Mouse (Mus musculus) embryonic facial prominence, embryonic 12.5 days (tissue): ENCODE data around the gene Tmem255a. TPM values are rescaled to one million over a fixed set of nuclear protein-coding genes. Genes with fewer than 3 reads are reported as not detected.

Experiments used
- ATAC-seq: fragments of 200-750 bp; cut with Nextera tagmentation; 2 replicates; pipeline ENCODE4 v1.8.0; 2017; ENCODE audit not compliant: insufficient number of reproducible peaks, insufficient read depth, low FRiP score, low TSS enrichment
- H3K27ac ChIP-seq: fragments of 300-500 bp; sonication (generic); 2 replicates; pipeline ENCODE4 v1.5.1; 2016; ENCODE audit warnings: mild to moderate bottlenecking
- H3K27me3 ChIP-seq: fragments of 300-500 bp; sonication (generic); 2 replicates; pipeline ENCODE4 v1.6.1; 2016; ENCODE audit warnings: mild to moderate bottlenecking, moderate library complexity
- H3K36me3 ChIP-seq: fragments of 300-500 bp; sonication (generic); 2 replicates; pipeline ENCODE4 v1.6.1; 2016; ENCODE audit warnings: mild to moderate bottlenecking
- H3K4me1 ChIP-seq: fragments of 300-500 bp; sonication (generic); 2 replicates; pipeline ENCODE4 v1.6.1; 2016
- H3K4me2 ChIP-seq: fragments of 300-500 bp; sonication (generic); replicated peaks from 2 replicates; pipeline ENCODE4 v1.6.1; 2016; ENCODE audit warnings: mild to moderate bottlenecking, moderate library complexity
- H3K4me3 ChIP-seq: fragments of 300-500 bp; sonication (generic); 2 replicates; pipeline ENCODE4 v1.5.1; 2016; ENCODE audit warnings: mild to moderate bottlenecking
- H3K9ac ChIP-seq: fragments of 300-500 bp; sonication (generic); 2 replicates; pipeline ENCODE4 v1.6.1; 2016; ENCODE audit warnings: mild to moderate bottlenecking, moderate library complexity
- H3K9me3 ChIP-seq: fragments of 300-500 bp; sonication (generic); 2 replicates; pipeline ENCODE4 v1.6.1; 2016; ENCODE audit warnings: mild to moderate bottlenecking, moderate library complexity
- WGBS: fragments of 180-500 bp; shearing (Covaris S2); methylation state at CpG from one replicate; pipeline ENCODE4 v1.1.7; 2016; 5-methylcytosine and 5-hydroxymethylcytosine counted together
- polyA plus RNA-seq: library from polyadenylated mRNA; unstranded; fragments of >200 nt; fragmentation: Nextera tagmentation; extraction: Ambion mirVana; gene quantifications from 2 replicates; pipeline ENCODE4 v1.2.1, GENCODE M21; 2016

Tmem255a gene
- 28.1 and 28.5 TPM in 2 replicates for polyA plus RNA-seq

DNA sequence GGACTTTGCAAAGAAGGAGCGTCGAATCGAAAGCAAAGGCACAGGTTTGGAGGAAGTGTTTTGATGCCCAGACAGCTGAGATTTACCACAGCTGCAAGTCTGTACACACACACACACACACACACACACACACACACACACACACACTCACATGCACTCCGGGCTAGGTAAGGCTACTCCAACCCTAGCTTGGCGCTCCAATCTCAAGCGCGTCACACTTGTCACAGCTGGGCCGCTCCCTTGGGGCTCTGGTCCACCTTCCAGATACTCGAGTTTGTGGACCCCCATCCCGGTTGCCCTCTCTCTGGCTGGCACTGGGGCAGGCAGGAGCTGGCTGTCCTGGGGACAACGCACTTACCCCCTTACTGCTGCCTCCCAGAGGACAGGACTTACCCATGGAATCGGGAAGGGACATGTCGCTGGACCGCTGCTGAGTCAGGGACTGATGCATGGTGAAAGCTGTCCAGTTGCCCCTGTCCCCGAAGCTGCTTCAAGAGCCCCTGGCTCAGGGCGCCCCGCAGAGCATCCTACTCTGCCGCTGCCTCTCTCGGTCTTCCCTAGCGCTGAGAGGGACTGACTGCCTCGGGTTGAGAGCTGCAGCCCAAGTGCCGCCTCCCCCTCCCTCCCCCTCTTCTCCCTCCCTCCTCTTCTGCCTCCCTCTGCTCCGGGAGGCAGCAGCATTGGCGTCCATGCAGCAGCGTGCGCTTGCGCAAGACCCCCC, at the start of gene Tmem255a:
Gene Tmem255a (minus strand): TSS at position 589 of the 721 bp plus-strand sequence.
- ATAC-seq, result peak; percentile 61; the same call in 1 of the 2 replicates
- Histone ChIP-seq H3K27me3 (no peaks in the 10 kb centered on the region), H3K9me3 (no peaks in the 10 kb centered on the region), H3K4me1 (no peaks in the 10 kb centered on the region), H3K27ac (no peak within 1 kb of the TSS), H3K9ac (peak within 1 kb of the TSS; percentile 30; the same call in 1 of the 2 replicates), H3K4me3 (peak within 1 kb of the TSS; percentile 35), H3K36me3 (no peaks in the 10 kb centered on the region), H3K4me2 (peak within 1 kb of the TSS; percentile 74)
- 18% methylated on average over 24 of the region's 27 CpGs for WGBS

DNA sequence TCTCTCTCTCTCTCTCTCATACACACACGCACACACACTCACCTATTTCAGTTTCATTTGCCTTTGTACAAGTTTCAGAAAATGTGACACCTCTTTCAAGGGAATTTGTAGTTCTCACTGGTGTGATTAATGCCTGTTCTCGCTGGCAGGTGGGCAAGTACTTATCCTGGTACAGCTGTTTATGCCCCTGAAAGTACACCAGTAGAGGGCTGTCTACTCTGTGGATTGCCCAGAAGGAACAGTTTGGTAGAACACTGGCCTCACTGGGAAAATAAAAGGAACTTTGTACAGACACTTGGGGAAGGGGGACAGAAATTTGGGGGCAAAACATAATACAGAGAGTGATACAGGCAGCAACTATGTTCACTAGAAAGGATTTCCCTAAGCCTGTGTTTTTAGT, 7.4 kb upstream of the Tmem255a start:
- Histone ChIP-seq H3K9me3 (no peaks in the 10 kb centered on the region), H3K27ac (no peak overlapping the region), H3K4me3 (no peak overlapping the region), H3K9ac (no peak overlapping the region), H3K4me2 (no peak overlapping the region), H3K36me3 (no peaks in the 10 kb centered on the region), H3K27me3 (no peaks in the 10 kb centered on the region), H3K4me1 (no peaks in the 10 kb centered on the region)
- WGBS, result 25% methylated on average over 2 of the region's 2 CpGs
- ATAC-seq, result no peak

DNA sequence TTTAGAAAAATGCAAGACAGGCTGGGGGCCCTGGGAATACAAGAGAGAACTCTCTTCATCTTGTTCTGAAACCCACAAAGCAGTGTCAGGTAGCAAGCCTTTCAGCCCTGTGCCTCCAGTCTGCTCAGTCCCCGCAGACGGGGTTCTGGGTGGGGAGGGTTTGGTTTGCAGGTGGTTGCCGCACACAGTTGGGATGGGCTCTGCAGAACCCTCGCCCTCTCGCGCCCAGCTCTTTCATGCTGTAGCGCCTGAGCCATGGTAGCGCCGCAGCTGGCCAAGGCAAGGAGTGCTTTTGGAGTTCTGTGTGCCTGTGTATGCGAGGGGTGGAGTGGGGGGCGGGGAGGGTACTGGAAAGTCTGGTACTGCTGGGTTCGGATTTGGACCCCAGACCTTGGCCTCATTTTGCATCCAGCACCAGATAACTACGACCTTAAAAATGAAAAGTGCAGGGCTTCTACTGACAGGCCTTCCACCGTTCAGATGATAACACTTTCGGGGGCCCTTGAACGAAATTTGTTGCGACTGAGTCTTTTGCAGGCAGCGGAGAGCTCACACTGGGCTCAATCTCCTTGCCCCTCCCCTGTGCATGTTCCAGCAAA, 1.8 kb downstream of the Tmem255a start:
- 19% methylated on average over 18 of the region's 18 CpGs for WGBS
- peak overlapping the region; percentile 74 for H3K4me2 ChIP-seq
- no peaks in the 10 kb centered on the region for H3K27me3 ChIP-seq
- no peak overlapping the region for H3K27ac ChIP-seq
- H3K9ac ChIP-seq, result no peak overlapping the region
- no peak for ATAC-seq
- peak overlapping the region; percentile 35 for H3K4me3 ChIP-seq
- H3K36me3 ChIP-seq, result no peaks in the 10 kb centered on the region
- no peaks in the 10 kb centered on the region for H3K9me3 ChIP-seq
- no peaks in the 10 kb centered on the region for H3K4me1 ChIP-seq

DNA sequence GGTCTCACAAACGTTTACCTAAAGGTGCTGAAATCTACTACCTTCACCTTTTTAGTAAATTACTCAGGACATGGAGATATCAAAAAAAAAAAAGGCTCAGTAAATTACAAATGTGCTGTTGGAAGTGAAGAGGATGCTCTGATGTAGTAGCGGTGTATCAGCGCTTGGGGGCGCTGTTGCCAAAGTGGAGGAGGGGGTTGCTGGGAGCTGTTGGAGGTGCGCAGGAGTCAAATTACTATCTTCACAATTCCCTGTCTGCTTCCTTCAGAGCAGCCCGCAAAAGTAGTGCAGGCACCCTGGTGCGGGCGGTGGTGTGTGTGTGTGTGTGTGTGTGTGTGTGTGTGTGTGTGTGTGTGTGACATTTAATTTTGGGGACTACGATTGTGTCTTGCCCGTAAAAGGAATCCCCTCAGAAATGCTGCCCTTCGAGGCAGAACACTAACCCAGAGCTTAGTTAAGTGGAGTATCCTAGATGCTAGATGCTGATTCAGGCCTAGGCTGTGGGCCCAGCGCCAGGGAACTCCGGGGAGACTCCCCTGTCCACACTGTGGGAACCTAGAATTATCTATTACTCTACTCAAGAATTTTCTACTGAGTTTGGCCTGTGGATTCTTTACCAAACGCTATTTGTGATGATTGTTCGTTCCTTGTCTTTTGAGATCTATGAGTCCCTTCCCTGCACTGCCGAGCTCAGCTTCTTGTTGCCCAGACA, 2.4 kb downstream of the Tmem255a start:
- Histone ChIP-seq H3K9me3 (no peaks in the 10 kb centered on the region), H3K27me3 (no peaks in the 10 kb centered on the region), H3K36me3 (no peaks in the 10 kb centered on the region), H3K4me2 (peak overlapping the region; percentile 74), H3K4me3 (no peak overlapping the region), H3K27ac (no peak overlapping the region), H3K4me1 (no peaks in the 10 kb centered on the region), H3K9ac (no peak overlapping the region)
- no peak for ATAC-seq
- 17% methylated on average over 15 of the region's 16 CpGs for WGBS

DNA sequence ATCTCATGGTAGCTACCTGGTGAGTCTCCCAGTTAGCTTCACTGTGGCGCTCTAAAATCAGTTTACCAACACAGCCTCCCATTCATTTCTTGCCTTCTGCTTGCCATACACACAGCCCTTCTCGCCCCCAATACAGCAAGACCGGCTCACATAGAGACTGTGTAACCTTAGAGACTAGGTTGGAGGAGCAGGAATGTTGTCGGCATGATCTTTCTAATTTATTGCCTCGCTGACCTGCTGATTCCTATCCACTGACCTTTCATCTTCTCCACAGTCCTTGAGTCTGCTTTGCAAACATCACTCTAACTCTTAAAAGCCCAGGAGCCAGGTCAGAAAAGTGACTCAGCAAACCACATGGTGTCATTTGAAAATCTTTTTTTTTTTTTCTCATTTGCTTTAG, 4.6 kb downstream of the Tmem255a start:
- no peaks in the 10 kb centered on the region for H3K27me3 ChIP-seq
- no peaks in the 10 kb centered on the region for H3K9me3 ChIP-seq
- no peak overlapping the region for H3K9ac ChIP-seq
- no peaks in the 10 kb centered on the region for H3K4me1 ChIP-seq
- 34% methylated on average over 5 of the region's 5 CpGs for WGBS
- no peak for ATAC-seq
- H3K4me3 ChIP-seq, result no peak overlapping the region
- no peak overlapping the region for H3K4me2 ChIP-seq
- H3K27ac ChIP-seq, result no peak overlapping the region
- no peaks in the 10 kb centered on the region for H3K36me3 ChIP-seq

DNA sequence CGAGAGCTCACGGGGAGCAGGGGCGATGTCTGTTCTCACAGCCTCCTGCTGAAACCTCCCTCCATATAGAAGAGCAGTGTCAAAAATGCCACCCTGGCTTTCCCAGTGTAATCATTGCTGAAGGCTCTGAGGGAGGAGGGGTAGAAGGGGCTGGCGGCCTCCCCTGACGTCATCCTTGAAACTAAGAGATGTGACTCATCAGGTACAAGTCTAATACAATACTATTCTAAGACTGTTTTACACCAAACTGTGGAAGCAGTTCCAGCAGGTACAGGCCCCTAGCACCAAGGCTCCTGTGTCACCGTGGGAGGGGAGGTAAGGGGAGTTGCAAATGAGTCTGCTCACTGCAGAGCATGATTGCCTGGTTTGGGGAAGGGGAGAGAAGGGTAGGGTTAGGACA, 5.1 kb downstream of the Tmem255a start:
- 35% methylated on average over 6 of the region's 6 CpGs for WGBS
- no peak for ATAC-seq
- no peak overlapping the region for H3K4me3 ChIP-seq
- no peak overlapping the region for H3K4me2 ChIP-seq
- H3K36me3 ChIP-seq, result no peaks in the 10 kb centered on the region
- no peaks in the 10 kb centered on the region for H3K27me3 ChIP-seq
- no peaks in the 10 kb centered on the region for H3K9me3 ChIP-seq
- H3K9ac ChIP-seq, result no peak overlapping the region
- H3K27ac ChIP-seq, result no peak overlapping the region
- no peaks in the 10 kb centered on the region for H3K4me1 ChIP-seq

DNA sequence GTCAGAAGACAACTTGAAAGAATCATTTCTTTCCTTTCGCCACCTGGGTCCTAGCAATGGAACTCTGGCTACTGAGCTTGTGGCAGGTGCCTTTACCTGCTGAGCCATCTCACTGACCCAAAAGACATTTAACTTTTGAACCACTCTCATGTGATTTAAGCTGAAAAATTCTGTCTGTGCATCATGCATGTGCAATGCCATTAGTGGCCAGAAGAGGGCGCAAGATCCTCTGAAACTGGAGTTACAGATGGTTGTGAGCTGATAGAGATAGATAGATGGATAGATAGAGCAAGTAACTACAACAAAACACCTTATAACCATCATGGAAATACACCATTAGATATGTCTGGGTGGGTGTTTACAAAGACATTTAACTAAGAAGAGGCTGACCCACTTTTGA, 14.5 kb downstream of the Tmem255a start:
- no peak overlapping the region for H3K9ac ChIP-seq
- H3K9me3 ChIP-seq, result no peaks in the 10 kb centered on the region
- H3K27me3 ChIP-seq, result no peaks in the 10 kb centered on the region
- H3K4me1 ChIP-seq, result no peaks in the 10 kb centered on the region
- WGBS, result 40% methylated on average over 2 of the region's 2 CpGs
- no peak overlapping the region for H3K4me3 ChIP-seq
- ATAC-seq, result no peak
- H3K4me2 ChIP-seq, result no peak overlapping the region
- H3K36me3 ChIP-seq, result no peaks in the 10 kb centered on the region
- H3K27ac ChIP-seq, result no peak overlapping the region

DNA sequence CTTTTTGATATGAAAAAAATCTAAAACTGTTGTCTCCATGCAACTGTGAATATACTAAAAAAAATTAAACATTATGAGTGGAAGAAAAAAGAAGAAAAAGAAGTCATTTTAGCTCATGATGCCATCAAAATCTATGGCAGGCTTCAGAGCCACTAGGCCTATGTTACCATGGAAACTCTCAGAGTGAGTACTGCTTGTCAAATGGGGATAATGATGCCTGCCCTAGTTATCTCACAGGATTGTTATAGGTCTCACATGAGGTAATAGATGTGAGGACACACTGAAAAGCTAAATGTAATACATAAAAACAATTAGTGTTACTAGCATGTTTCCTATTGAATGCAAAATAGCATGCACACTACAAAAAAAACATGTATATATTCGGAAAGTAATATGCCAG, 22.4 kb downstream of the Tmem255a start:
- H3K9ac ChIP-seq, result no peak overlapping the region
- no peak for ATAC-seq
- H3K4me1 ChIP-seq, result no peaks in the 10 kb centered on the region
- H3K27ac ChIP-seq, result no peak overlapping the region
- H3K4me3 ChIP-seq, result no peak overlapping the region
- no peak overlapping the region for H3K4me2 ChIP-seq
- no peaks in the 10 kb centered on the region for H3K36me3 ChIP-seq
- no peaks in the 10 kb centered on the region for H3K9me3 ChIP-seq
- H3K27me3 ChIP-seq, result no peaks in the 10 kb centered on the region
- WGBS, result 88% methylated on average over 1 of the region's 1 CpGs

DNA sequence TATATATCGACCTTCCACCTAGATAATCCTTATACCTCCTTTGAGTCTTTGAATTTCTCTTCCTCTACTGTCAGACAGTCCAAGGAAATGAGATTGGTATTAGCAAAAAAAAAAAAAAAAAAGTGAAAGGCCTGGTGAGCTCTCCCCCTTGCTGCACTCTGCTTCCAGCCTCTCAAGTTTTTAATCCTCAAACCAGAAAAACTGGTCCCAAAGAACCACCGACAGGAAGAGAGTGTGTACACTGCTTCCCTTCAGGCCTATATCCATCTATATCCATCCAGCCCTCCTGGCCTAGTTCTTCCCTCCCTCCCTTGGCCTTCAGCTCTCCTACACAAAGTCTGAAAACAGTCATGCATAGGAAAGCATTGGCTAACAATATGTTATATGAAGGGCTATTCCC, 29.5 kb downstream of the Tmem255a start:
- H3K36me3 ChIP-seq, result no peaks in the 10 kb centered on the region
- H3K9ac ChIP-seq, result no peak overlapping the region
- ATAC-seq, result no peak
- WGBS, result 58% methylated on average over 2 of the region's 2 CpGs
- H3K4me1 ChIP-seq, result no peaks in the 10 kb centered on the region
- no peak overlapping the region for H3K27ac ChIP-seq
- H3K9me3 ChIP-seq, result no peaks in the 10 kb centered on the region
- no peak overlapping the region for H3K4me3 ChIP-seq
- no peak overlapping the region for H3K4me2 ChIP-seq
- no peaks in the 10 kb centered on the region for H3K27me3 ChIP-seq

DNA sequence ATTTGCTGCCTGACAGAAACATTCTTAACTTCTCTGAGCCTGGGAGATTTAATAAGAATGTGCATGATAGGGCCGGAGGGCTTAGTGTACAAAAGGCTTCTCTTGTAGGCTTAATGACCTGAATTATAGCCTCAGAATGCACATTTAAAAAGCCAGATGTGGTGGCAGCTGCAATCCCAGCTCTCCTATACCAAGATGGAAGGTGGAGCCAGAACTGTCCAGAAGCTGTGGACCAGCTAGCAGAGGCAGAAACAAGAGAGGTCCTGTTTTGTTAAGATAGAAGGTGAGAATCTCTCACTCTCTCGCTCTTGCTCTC, 34.6 kb downstream of the Tmem255a start:
- H3K27me3 ChIP-seq, result no peaks in the 10 kb centered on the region
- no peak for ATAC-seq
- H3K4me3 ChIP-seq, result no peak overlapping the region
- H3K9me3 ChIP-seq, result no peaks in the 10 kb centered on the region
- H3K9ac ChIP-seq, result no peak overlapping the region
- WGBS, result 72% methylated on average over 2 of the region's 2 CpGs
- no peak overlapping the region for H3K27ac ChIP-seq
- no peaks in the 10 kb centered on the region for H3K36me3 ChIP-seq
- H3K4me1 ChIP-seq, result no peaks in the 10 kb centered on the region
- no peak overlapping the region for H3K4me2 ChIP-seq

DNA sequence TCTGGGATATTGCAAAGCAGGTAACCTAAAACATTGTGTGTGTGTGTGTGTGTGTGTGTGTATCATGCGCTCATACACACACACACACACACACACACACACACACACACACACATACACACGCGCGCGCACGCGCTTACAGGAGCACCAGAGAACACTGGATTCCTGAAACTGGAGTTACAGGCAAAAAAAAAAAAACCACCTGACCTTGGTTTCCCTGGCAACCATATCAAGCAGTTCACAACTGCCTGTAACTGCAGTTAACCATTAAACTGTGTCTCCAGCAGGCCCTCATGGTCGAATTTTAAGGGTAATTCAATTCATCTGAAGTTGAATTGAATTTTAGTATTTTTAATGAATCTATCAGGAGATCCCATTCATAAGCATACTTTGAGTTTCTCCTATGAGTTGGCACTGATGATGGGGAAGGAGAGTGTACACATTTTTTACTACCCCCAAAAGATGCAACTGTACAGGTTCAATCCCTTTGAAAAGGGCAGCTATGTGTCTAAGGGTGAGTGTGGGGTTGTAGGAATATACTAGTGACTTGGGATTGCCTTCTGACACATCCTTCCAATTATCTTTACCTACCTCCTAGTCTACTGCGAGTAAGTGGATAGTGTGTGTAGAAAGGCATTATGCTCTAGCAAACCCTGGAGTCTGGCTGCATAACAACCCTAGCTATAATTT, 35.1 kb downstream of the Tmem255a start:
- 69% methylated on average over 8 of the region's 9 CpGs for WGBS
- no peak overlapping the region for H3K27ac ChIP-seq

More for the DNA sequence above, 35.1 kb downstream of the Tmem255a start:
- no peaks in the 10 kb centered on the region for H3K4me1 ChIP-seq
- H3K9ac ChIP-seq, result no peak overlapping the region
- H3K9me3 ChIP-seq, result no peaks in the 10 kb centered on the region
- H3K27me3 ChIP-seq, result no peaks in the 10 kb centered on the region
- H3K4me3 ChIP-seq, result no peak overlapping the region
- no peak for ATAC-seq
- no peaks in the 10 kb centered on the region for H3K36me3 ChIP-seq
- no peak overlapping the region for H3K4me2 ChIP-seq
